Mouse (Mus musculus) intestine, embryonic 16.5 days (tissue): Measurements from ENCODE around the gene Hsd17b3. TPM values are rescaled to one million over a fixed set of nuclear protein-coding genes. Genes with fewer than 3 reads are reported as not detected.

Experiments
- ATAC-seq: fragments of 200-750 bp; cut with Nextera tagmentation; 2 replicates; pipeline ENCODE4 v1.8.0; 2017; ENCODE audit warnings: moderate TSS enrichment, moderate library complexity
- H3K27ac ChIP-seq: fragments of 300-500 bp; sonication (generic); 2 replicates; pipeline ENCODE4 v1.5.1; 2014; ENCODE audit warnings: mild to moderate bottlenecking, low read length
- H3K27me3 ChIP-seq: fragments of 300-500 bp; sonication (generic); replicated peaks from 2 replicates; pipeline ENCODE4 v1.6.1; 2014; ENCODE audit warnings: low read length, control low read depth, mixed read lengths; ENCODE audit not compliant: control insufficient read depth, insufficient read depth
- H3K36me3 ChIP-seq: fragments of 300-500 bp; sonication (generic); 2 replicates; pipeline ENCODE4 v1.6.1; 2014; ENCODE audit warnings: low read length, control low read depth; ENCODE audit not compliant: control insufficient read depth, insufficient read depth
- H3K4me1 ChIP-seq: fragments of 300-500 bp; sonication (generic); 2 replicates; pipeline ENCODE4 v1.6.1; 2014; ENCODE audit warnings: low read length, control low read depth, mixed read lengths; ENCODE audit not compliant: control insufficient read depth, insufficient read depth
- H3K4me2 ChIP-seq: fragments of 300-500 bp; sonication (generic); 2 replicates; pipeline ENCODE4 v1.6.1; 2014; ENCODE audit warnings: low read depth, low read length, control low read depth
- H3K4me3 ChIP-seq: fragments of 300-500 bp; sonication (generic); 2 replicates; pipeline ENCODE4 v1.5.1; 2014; ENCODE audit warnings: mild to moderate bottlenecking, low read length
- H3K9ac ChIP-seq: fragments of 300-500 bp; sonication (generic); 2 replicates; pipeline ENCODE4 v1.6.1; 2014; ENCODE audit warnings: low read depth, low read length
- H3K9me3 ChIP-seq: fragments of 300-500 bp; sonication (generic); 2 replicates; pipeline ENCODE4 v1.6.1; 2016; ENCODE audit warnings: low read length, control low read depth; ENCODE audit not compliant: control insufficient read depth
- WGBS: fragments of 180-500 bp; shearing (Covaris S2); extraction: QIAGEN DNeasy Blood & Tissue Kit; methylation state at CpG from one replicate; pipeline ENCODE4 v1.1.7; 2014; 5-methylcytosine and 5-hydroxymethylcytosine counted together
- polyA plus RNA-seq: library from polyadenylated mRNA; unstranded; fragments of >200 nt; fragmentation: Nextera tagmentation; extraction: Ambion mirVana; gene quantifications from 2 replicates; pipeline ENCODE4 v1.2.1, GENCODE M21; 2015

Gene Hsd17b3
- polyA plus RNA-seq, 1 experiment from 2014 or later: not detected

DNA sequence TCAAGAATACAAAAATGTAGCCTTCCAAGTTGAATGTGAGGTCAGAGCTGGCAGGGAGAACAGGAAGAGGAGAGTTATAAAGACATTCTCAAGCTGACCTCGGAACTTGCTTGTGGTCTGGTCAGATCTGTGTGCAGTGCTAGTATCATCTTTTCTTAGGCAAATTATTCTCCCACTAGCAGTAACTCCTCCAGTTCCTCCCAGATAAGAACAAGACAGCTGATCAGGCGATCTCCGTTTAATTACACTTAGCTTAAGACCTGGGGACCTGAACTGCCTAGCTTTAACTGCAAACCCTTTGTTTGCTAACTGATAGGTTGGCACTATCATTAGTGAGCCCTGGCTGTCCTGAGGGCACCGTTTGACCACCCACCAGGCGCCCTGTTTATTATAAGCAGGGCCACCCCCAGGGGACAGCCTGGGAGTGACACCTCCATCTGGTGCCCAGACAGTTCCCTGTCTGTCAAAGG is 19.4 kb upstream of the Hsd17b3 start:
- H3K27ac ChIP-seq: no peak overlapping the region
- H3K4me1 ChIP-seq: peaks cover 12% of the 10 kb centered on the region; the same call in 1 of the 2 replicates
- WGBS: 17% methylated on average over 5 of the region's 5 CpGs
- no peak overlapping the region for H3K9ac ChIP-seq
- H3K36me3 ChIP-seq: no peaks in the 10 kb centered on the region
- H3K9me3 ChIP-seq: no peaks in the 10 kb centered on the region
- no peak overlapping the region for H3K4me3 ChIP-seq
- no peak overlapping the region for H3K4me2 ChIP-seq
- H3K27me3 ChIP-seq: no peaks in the 10 kb centered on the region
- no peak for ATAC-seq

DNA sequence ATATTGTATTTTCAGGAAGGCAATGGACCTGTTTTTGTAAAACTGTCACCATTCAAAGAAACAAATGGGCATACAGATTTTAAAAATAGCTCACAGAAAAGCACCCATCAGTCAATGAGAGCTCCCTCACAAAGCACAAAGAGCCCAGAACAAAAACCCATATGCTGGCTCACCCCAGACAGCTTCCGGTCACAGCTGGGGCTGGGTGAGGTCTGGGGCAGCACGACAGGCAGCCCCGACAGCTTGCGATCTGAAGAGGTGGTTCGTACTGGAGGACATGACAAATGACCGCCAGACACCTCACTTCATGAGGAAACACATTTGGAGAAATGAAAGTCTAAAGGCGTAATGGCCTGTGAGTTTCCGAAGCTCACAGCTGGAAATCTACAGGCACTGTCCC is 18.5 kb upstream of the Hsd17b3 start:
- Histone ChIP-seq H3K36me3 (no peaks in the 10 kb centered on the region), H3K4me1 (peaks cover 12% of the 10 kb centered on the region; the same call in 1 of the 2 replicates), H3K27ac (no peak overlapping the region), H3K27me3 (no peaks in the 10 kb centered on the region), H3K9ac (no peak overlapping the region), H3K4me2 (no peak overlapping the region), H3K4me3 (no peak overlapping the region), H3K9me3 (no peaks in the 10 kb centered on the region)
- WGBS: 50% methylated on average over 8 of the region's 8 CpGs
- ATAC-seq: no peak

DNA sequence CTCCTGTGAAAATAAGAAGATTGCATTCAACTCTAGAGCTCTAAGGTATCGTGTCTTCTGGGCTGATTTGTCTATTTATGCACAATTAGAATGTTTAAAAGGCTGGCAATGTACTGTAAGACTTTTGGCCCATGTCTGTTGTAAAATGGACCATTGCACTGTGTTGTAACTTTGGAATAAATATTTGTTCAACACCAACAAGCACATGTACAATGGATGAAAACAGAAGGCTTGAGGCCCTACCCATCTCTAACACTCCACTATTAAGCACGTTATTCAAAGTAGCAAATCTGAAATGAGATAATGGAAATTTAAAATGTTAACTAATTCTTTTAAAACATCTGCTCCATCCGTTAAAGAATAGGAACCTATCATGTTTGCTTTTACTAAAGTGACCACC is 18.1 kb upstream of the Hsd17b3 start:
- H3K4me1 ChIP-seq: peaks cover 12% of the 10 kb centered on the region; the same call in 1 of the 2 replicates
- no peaks in the 10 kb centered on the region for H3K9me3 ChIP-seq
- no peak overlapping the region for H3K9ac ChIP-seq
- H3K36me3 ChIP-seq: no peaks in the 10 kb centered on the region
- no peak overlapping the region for H3K4me3 ChIP-seq
- H3K4me2 ChIP-seq: no peak overlapping the region
- H3K27me3 ChIP-seq: no peaks in the 10 kb centered on the region
- no peak overlapping the region for H3K27ac ChIP-seq
- 62% methylated on average over 3 of the region's 3 CpGs for WGBS
- ATAC-seq: no peak

DNA sequence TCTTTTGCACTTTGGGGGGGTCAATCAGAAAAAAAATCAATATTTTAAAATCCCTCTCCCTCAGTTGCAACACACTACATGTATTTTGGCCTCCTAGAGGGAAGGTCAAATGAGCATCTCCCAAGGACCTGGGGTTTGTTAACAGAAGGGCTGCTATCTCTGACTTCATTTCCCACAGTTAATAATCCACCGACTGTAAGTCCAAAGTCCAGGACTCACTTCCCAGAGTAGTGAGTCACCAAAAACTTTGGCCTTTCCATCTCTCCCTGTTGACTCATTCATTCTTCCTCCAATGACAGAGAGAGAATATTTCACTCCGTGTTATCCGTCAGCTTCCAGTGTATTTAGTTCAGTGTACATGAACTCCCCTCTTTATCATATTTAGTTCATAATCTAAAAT is 16.7 kb upstream of the Hsd17b3 start:
- H3K27ac ChIP-seq: no peak overlapping the region
- no peaks in the 10 kb centered on the region for H3K27me3 ChIP-seq
- no peak overlapping the region for H3K4me3 ChIP-seq
- peak; percentile 88 for ATAC-seq
- H3K9me3 ChIP-seq: no peaks in the 10 kb centered on the region
- 56% methylated on average over 3 of the region's 3 CpGs for WGBS
- no peak overlapping the region for H3K9ac ChIP-seq
- H3K36me3 ChIP-seq: no peaks in the 10 kb centered on the region
- H3K4me1 ChIP-seq: peaks cover 12% of the 10 kb centered on the region; the same call in 1 of the 2 replicates
- H3K4me2 ChIP-seq: no peak overlapping the region

DNA sequence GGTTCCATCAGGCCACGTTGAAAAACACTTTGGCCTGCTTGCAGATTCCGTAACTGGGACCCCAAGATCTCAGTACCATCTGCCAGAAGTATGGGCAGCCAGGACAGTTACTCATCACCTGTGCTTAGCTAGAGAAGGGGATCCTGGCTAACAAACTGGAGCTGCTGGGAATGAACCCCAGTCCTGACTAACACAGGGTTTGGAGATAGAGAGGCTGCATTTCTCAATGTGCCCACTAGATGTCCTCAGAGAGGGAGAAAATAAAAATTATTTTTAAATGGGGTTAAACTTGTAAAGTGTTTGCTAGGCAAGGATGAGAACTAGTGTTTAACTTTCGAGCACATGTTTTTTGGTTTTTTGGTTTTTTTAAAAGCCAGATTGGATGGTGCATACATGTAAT is 11.2 kb upstream of the Hsd17b3 start:
- Histone ChIP-seq H3K27ac (no peak overlapping the region), H3K4me1 (no peaks in the 10 kb centered on the region), H3K36me3 (no peaks in the 10 kb centered on the region), H3K4me2 (no peak overlapping the region), H3K9me3 (no peaks in the 10 kb centered on the region), H3K27me3 (no peaks in the 10 kb centered on the region), H3K9ac (no peak overlapping the region), H3K4me3 (no peak overlapping the region)
- WGBS: 72% methylated on average over 3 of the region's 3 CpGs
- ATAC-seq: peak; percentile 45; the same call in 1 of the 2 replicates

DNA sequence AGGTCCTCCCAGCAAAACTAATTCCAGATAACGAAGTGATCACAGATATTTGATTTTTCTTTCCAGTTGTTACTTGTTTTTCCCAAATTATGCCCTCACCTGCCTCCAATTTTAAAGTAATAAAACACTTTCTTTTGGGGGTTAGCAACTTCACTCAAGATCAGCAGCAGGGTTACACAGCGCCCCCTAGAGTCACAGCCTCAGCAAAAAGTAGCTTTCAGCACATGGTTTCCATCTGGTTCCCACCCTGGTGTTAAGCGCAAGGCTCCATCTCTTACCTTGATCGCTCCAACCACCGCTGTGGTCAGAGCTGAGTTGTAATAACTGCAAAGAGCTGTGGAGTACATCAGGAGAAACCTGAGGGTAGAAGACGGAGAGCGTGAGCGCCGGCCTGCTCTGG is 10.0 kb upstream of the Hsd17b3 start:
- H3K9me3 ChIP-seq: no peaks in the 10 kb centered on the region

DNA sequence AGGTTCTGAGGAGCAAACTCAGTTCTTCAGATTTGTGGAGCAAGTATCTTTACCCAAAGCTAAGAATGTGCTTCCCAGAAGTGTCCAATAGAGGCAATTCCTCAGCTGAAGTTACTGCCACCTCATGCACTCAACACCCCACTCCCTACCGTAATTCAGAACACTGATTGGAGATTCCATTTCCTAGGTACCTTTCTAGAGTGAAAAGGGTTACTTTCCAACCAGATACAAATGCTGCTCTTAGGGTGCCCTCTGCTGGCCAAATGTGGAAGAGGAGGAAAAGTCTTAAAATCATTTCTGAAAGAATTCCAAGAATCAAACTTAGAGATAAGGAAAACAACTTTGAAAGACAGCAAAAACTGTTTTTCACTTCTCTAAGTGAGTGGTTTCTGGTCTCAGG is 4.3 kb upstream of the Hsd17b3 start:
- ATAC-seq: no peak; the same call in 1 of the 2 replicates
- no peaks in the 10 kb centered on the region for H3K36me3 ChIP-seq
- H3K9ac ChIP-seq: no peak overlapping the region
- no peak overlapping the region for H3K4me2 ChIP-seq
- 4% methylated on average over 1 of the region's 1 CpGs for WGBS
- no peaks in the 10 kb centered on the region for H3K9me3 ChIP-seq
- no peak overlapping the region for H3K27ac ChIP-seq
- H3K4me3 ChIP-seq: no peak overlapping the region
- no peaks in the 10 kb centered on the region for H3K27me3 ChIP-seq
- no peaks in the 10 kb centered on the region; the same call in 1 of the 2 replicates for H3K4me1 ChIP-seq

More for the DNA sequence above, 10.0 kb upstream of the Hsd17b3 start:
- Histone ChIP-seq H3K27me3 (no peaks in the 10 kb centered on the region), H3K4me2 (no peak overlapping the region), H3K4me3 (no peak overlapping the region), H3K27ac (no peak overlapping the region), H3K36me3 (no peaks in the 10 kb centered on the region), H3K4me1 (no peaks in the 10 kb centered on the region), H3K9ac (no peak overlapping the region)
- 78% methylated on average over 9 of the region's 9 CpGs for WGBS
- ATAC-seq: no peak

DNA sequence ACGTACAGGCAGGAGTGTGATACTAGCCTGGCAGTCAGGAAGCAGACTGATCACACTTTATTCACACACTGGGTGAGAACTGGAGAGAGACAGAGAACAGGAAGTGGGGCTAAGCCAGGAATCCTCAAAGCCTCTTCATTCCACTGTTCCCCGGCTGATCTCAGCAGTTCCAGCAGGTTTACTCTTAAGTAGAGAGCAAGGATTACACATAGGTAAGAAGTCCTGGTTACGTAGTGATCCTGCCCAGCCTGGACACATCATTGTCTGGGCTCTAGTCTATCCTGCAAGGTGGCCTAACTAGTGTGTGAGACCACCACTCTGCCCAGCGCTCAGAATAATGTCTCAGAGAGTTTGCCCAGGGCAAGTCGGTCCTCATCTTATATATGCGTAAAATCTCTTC is 3.7 kb upstream of the Hsd17b3 start:
- H3K4me1 ChIP-seq: no peaks in the 10 kb centered on the region; the same call in 1 of the 2 replicates
- 62% methylated on average over 6 of the region's 6 CpGs for WGBS

DNA sequence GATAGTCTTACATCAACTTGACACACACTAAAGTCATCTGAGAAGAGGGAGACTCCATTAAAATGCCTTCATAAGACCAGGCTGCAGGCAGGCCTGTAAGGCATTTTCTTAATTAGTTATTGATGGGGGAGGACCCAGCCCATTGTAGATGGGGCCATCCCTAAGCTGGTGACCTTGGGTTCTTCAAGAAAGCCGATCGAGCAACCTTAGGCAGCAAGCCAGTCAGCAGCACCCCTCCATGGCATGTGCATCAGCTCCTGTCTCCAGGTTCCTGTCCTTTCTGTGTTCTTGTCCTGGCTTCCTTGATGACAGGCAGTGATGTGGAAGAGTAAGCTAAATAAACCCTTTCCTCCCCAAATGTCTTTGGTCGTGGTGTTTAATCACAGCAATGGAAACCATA is 3.1 kb upstream of the Hsd17b3 start:
- Histone ChIP-seq H3K4me1 (no peaks in the 10 kb centered on the region; the same call in 1 of the 2 replicates), H3K27ac (no peak overlapping the region), H3K27me3 (no peaks in the 10 kb centered on the region), H3K9me3 (no peaks in the 10 kb centered on the region), H3K9ac (no peak overlapping the region), H3K4me2 (no peak overlapping the region), H3K36me3 (no peaks in the 10 kb centered on the region), H3K4me3 (no peak overlapping the region)
- no peak for ATAC-seq
- WGBS: 67% methylated on average over 3 of the region's 3 CpGs

More for the DNA sequence above, 3.7 kb upstream of the Hsd17b3 start:
- Histone ChIP-seq H3K36me3 (no peaks in the 10 kb centered on the region), H3K9me3 (no peaks in the 10 kb centered on the region), H3K4me3 (no peak overlapping the region), H3K4me2 (no peak overlapping the region), H3K27me3 (no peaks in the 10 kb centered on the region), H3K9ac (no peak overlapping the region), H3K27ac (no peak overlapping the region)
- no peak for ATAC-seq

DNA sequence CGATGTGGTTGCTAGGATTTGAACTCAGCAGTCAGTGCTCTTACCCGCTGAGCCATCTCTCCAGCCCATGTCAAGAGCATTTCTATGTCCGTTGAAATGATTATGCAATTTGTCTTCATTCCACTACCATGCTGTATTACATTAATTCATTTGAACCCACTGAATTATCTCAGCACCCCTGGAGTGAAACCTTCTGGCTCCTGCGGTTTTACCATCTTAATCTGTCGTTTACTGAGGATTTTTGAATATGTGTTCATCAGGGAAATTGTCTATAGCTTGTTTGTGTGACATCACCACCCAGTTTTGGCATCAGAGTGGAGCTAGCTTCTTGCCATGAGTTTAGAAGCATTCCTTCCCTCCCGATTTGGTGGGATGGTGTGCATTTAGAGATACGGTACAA is 2.0 kb upstream of the Hsd17b3 start:
- Histone ChIP-seq H3K9ac (no peak overlapping the region), H3K4me3 (no peak overlapping the region), H3K27ac (no peak overlapping the region), H3K27me3 (no peaks in the 10 kb centered on the region), H3K9me3 (no peaks in the 10 kb centered on the region), H3K4me2 (no peak overlapping the region), H3K36me3 (no peaks in the 10 kb centered on the region), H3K4me1 (no peaks in the 10 kb centered on the region; the same call in 1 of the 2 replicates)
- WGBS: 79% methylated on average over 7 of the region's 7 CpGs
- no peak for ATAC-seq
